Mouse (Mus musculus) spleen, adult 2 months (tissue): Measurements from ENCODE around the gene Kif16b. TPM values are rescaled to one million over a fixed set of nuclear protein-coding genes. Genes with fewer than 3 reads are reported as not detected.

Experiments
- DNase-seq, 2 experiments: peaks; one replicate each; pipeline versions ENCODE4 v3.0.0 to v3.0.0-alpha.2; 2012 to 2021; ENCODE audit warnings: low spot score in 2 of 2, low read depth in 1 of 2
- H3K27ac ChIP-seq: fragments of 200-500 bp; 2 replicates; pipeline ENCODE4 v1.5.1; 2012; ENCODE audit warnings: low read length, inconsistent platforms; ENCODE audit not compliant: insufficient read depth
- H3K27me3 ChIP-seq: fragments of 200-500 bp; 2 replicates; pipeline ENCODE4 v1.6.1; 2012; ENCODE audit warnings: mild to moderate bottlenecking, moderate library complexity, low read length, inconsistent platforms; ENCODE audit not compliant: control insufficient read depth, insufficient read depth
- H3K36me3 ChIP-seq: fragments of 200-500 bp; 2 replicates; pipeline ENCODE4 v1.6.1; 2012; ENCODE audit warnings: mild to moderate bottlenecking, low read length, inconsistent platforms; ENCODE audit not compliant: control insufficient read depth, insufficient read depth
- H3K4me1 ChIP-seq: fragments of 200-500 bp; 2 replicates; pipeline ENCODE4 v1.6.1; 2011; ENCODE audit warnings: inconsistent platforms; ENCODE audit not compliant: control insufficient read depth, insufficient read depth, insufficient read length
- H3K4me3 ChIP-seq: fragments of 200-500 bp; 2 replicates; pipeline ENCODE4 v1.5.1; 2011; ENCODE audit warnings: mild to moderate bottlenecking, inconsistent platforms; ENCODE audit not compliant: insufficient read depth, insufficient read length; ENCODE audit errors: extremely low read depth
- CTCF ChIP-seq: fragments of 200-500 bp; IDR thresholded peaks from 2 replicates; pipeline ENCODE4 v1.5.1; 2011; ENCODE audit warnings: mild to moderate bottlenecking, inconsistent platforms; ENCODE audit not compliant: insufficient read depth, insufficient read length, insufficient replicate concordance; ENCODE audit errors: extremely low read depth
- POLR2A ChIP-seq: fragments of 200-500 bp; IDR thresholded peaks from 2 replicates; pipeline ENCODE4 v1.6.1; 2011; ENCODE audit warnings: low read depth, low read length, inconsistent platforms
- WGBS: fragments of 180-500 bp; shearing (Covaris S2); methylation state at CpG from one replicate; pipeline ENCODE4 v1.1.7; 2018; 5-methylcytosine and 5-hydroxymethylcytosine counted together
- polyA plus RNA-seq: library from polyadenylated mRNA; depleted of rRNA; stranded (reverse); fragments of >200 nt; gene quantifications from 2 replicates; pipeline ENCODE4 v1.2.3, GENCODE M21; 2012

The Kif16b gene
- polyA plus RNA-seq, 1 experiment = 5.6 TPM

- Histone ChIP-seq H3K27me3 (no peaks in the 10 kb centered on the region), H3K4me3 (no peak overlapping the region), H3K4me1 (no peaks in the 10 kb centered on the region), H3K36me3 (peaks cover 4% of the 10 kb centered on the region; the same call in 1 of the 2 replicates), H3K27ac (no peak overlapping the region)
- DNase-seq = no peak
- no peak for TF ChIP-seq POLR2A
- 80% methylated on average over 3 of the region's 3 CpGs for WGBS
Measured at GRCm38 (mm10) chr2:142698650-142699049, 202.7 kb downstream of the Kif16b start.

GRCm38 (mm10) chr2:142694936-142695331, 206.4 kb downstream of the Kif16b start:
- no peaks in the 10 kb centered on the region for H3K4me1 ChIP-seq
- TF ChIP-seq POLR2A (no peak), CTCF (no peak)
- 87% methylated on average over 1 of the region's 1 CpGs for WGBS
- no peaks in the 10 kb centered on the region for H3K27me3 ChIP-seq
- no peaks in the 10 kb centered on the region for H3K36me3 ChIP-seq
- no peak overlapping the region for H3K27ac ChIP-seq
- DNase-seq = no peak
- no peak overlapping the region for H3K4me3 ChIP-seq

- DNase-seq = no peak
- Histone ChIP-seq H3K4me1 (no peaks in the 10 kb centered on the region), H3K4me3 (no peak overlapping the region), H3K27me3 (no peaks in the 10 kb centered on the region), H3K36me3 (no peaks in the 10 kb centered on the region), H3K27ac (no peak overlapping the region)
- TF ChIP-seq CTCF (no peak), POLR2A (no peak)
- WGBS = 85% methylated on average over 3 of the region's 3 CpGs
Measured at GRCm38 (mm10) chr2:142694019-142694935, 207.1 kb downstream of the Kif16b start.

- 96% methylated on average over 1 of the region's 1 CpGs for WGBS
- DNase-seq = no peak
- no peak overlapping the region for H3K4me3 ChIP-seq
- H3K4me1 ChIP-seq = no peaks in the 10 kb centered on the region
- H3K27ac ChIP-seq = no peak overlapping the region
- no peaks in the 10 kb centered on the region for H3K36me3 ChIP-seq
- TF ChIP-seq POLR2A = no peak
- TF ChIP-seq CTCF = no peak
- H3K27me3 ChIP-seq = no peaks in the 10 kb centered on the region
Measured at GRCm38 (mm10) chr2:142693461-142693860, 207.9 kb downstream of the Kif16b start.

GRCm38 (mm10) chr2:142689496-142689895, 211.8 kb downstream of the Kif16b start:
- WGBS = 95% methylated on average over 2 of the region's 2 CpGs
- Histone ChIP-seq H3K27me3 (no peaks in the 10 kb centered on the region), H3K36me3 (no peaks in the 10 kb centered on the region), H3K27ac (no peak overlapping the region), H3K4me1 (no peaks in the 10 kb centered on the region), H3K4me3 (no peak overlapping the region)
- no peak for DNase-seq
- no peak for TF ChIP-seq POLR2A
- TF ChIP-seq CTCF = no peak

GRCm38 (mm10) chr2:142687936-142688514, 213.3 kb downstream of the Kif16b start:
- 90% methylated on average over 4 of the region's 4 CpGs for WGBS
- H3K27ac ChIP-seq = no peak overlapping the region
- no peaks in the 10 kb centered on the region for H3K4me1 ChIP-seq
- no peak overlapping the region for H3K4me3 ChIP-seq
- TF ChIP-seq CTCF = no peak
- no peak for TF ChIP-seq POLR2A
- no peaks in the 10 kb centered on the region for H3K27me3 ChIP-seq
- no peak for DNase-seq
- no peaks in the 10 kb centered on the region for H3K36me3 ChIP-seq

- H3K4me1 ChIP-seq = no peaks in the 10 kb centered on the region
- no peak for DNase-seq
- TF ChIP-seq CTCF (no peak), POLR2A (no peak)
- 96% methylated on average over 5 of the region's 5 CpGs for WGBS
- 0 out of 2 replicates have a peak, but pooled peaks cover 1% of the 10 kb centered on the region for H3K36me3 ChIP-seq
- H3K27me3 ChIP-seq = no peaks in the 10 kb centered on the region
- H3K27ac ChIP-seq = no peak overlapping the region
- H3K4me3 ChIP-seq = no peak overlapping the region
Measured at GRCm38 (mm10) chr2:142682965-142683709, 218.2 kb downstream of the Kif16b start.
